Mouse (Mus musculus) 416B (cell line): ENCODE results near the gene Best3.
A peak's percentile ranks its signal among the peaks of the same experiment; 100 is the strongest.
"Not testable (repeated sequence)": the region's sequence is repeated elsewhere in the genome, so short reads cannot be mapped to it uniquely, and the experiment has no call there.

Experiments used
- DNase-seq: peaks from one replicate; pipeline ENCODE4 v3.0.0; 2011; ENCODE audit warnings: low read depth

Best3 gene

DNA sequence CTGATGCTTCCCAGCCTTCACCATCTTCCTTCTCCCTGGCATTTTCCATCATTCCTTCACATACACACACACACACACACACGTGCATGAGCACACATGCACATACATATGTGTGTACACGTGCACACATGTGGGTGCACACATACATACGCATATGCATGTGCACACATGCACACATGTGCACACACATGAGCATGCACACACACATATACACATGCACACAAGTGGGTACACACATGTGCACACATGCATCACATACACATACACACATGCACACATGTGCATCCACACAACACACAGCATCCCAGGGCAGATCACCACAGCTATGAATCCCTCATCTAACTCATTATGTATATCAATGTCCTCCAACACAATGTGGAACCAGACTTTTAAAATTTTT is 45.0 kb downstream of the Best3 start:
- no peak for DNase-seq

GRCm38 (mm10) chr10:117033785-117034184 is 47.7 kb downstream of the Best3 start:
- DNase-seq = peak; percentile 85

GRCm38 (mm10) chr10:117040355-117040754 is 54.2 kb downstream of the Best3 start:
- DNase-seq = peak; percentile 80

DNA sequence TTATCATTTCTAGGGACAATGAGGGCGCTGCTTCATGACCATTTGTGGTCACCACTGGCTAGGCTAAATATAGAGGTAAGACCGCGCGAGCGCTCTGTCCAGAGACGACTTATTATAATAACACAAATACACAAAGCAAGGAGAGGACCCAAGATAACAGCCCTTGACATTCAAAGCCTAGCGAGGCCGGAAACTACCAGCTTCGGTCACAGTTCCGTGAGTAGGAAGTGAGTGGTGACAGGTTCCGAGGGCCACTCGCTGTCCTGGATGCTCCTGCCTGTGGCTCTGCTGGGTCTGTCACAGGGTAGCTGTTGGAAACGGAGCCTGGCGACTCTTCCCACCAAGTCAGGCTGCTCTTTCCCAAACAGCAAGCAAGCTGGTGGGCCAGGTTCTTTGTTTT is 56.2 kb downstream of the Best3 start:
- peak; percentile 38 for DNase-seq

DNA sequence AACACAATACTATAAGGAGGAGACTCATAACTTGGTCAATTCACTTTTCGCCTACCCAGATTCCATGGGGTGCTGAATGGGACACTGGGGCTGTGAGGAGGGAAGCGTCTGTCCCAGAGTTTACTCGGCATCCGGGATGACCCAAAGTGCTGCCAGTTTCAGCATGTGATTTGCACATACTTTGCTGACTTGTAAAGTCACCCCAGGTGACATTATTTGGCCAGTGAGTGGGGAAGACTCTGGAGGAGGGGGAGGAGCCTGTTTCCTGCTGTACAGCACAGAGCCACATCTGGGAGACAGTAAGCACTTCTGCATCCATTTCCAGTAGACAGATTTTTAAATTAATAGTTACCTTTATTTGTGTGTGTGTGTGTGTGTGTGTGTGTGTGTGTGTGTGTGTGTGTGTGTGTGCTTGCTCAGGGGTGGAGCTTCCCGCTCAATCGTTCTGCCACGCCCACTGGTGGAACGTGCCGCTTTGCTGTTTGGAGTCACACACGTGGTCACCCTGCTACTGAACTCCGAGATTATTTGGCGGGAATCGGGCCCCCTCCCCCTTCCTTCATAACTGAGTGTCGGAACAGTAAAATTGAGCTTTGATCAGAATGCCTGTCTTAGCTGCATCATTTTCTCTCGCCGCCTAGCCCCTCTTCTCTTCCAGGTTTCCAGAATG is 57.5 kb downstream of the Best3 start:
- DNase-seq = not testable (repeated sequence)

- DNase-seq = no peak
Measured at GRCm38 (mm10) chr10:117045175-117046056, 59.3 kb downstream of the Best3 start, which contains the start of gene Lrrc10. Gene Lrrc10, plus strand, starts transcription at chr10:117045341.

GRCm38 (mm10) chr10:117049253-117049652 is 63.1 kb downstream of the Best3 start:
- no peak for DNase-seq

GRCm38 (mm10) chr10:117049961-117050597 is 64.0 kb downstream of the Best3 start:
- peak; percentile 33 for DNase-seq

DNA sequence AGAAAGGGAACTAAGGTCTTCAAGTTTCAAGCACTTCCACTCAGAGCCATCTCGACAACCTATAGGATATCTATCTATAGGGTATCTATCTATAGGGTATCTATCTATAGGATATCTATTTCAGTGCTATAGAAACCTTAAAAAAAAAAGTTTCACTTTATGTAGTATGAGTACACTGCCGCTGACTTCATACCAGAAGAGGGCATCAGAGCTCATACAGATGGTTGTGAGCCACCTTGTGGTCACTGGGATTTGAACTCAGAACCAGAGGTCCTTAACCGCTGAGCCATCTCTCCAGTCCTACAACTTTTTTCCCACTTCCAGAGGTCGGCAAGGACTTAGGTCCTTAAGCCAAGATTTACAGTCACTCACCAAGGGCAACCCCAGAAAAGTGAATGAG is 69.6 kb downstream of the Best3 start:
- no peak for DNase-seq

- DNase-seq = no peak
Measured at GRCm38 (mm10) chr10:117062894-117063253, 76.8 kb downstream of the Best3 start.

- DNase-seq = peak; percentile 97
Measured at GRCm38 (mm10) chr10:117063254-117064021, 77.3 kb downstream of the Best3 start, which contains the start of gene Cct2. Gene Cct2, minus strand, starts transcription at chr10:117063814.

DNA sequence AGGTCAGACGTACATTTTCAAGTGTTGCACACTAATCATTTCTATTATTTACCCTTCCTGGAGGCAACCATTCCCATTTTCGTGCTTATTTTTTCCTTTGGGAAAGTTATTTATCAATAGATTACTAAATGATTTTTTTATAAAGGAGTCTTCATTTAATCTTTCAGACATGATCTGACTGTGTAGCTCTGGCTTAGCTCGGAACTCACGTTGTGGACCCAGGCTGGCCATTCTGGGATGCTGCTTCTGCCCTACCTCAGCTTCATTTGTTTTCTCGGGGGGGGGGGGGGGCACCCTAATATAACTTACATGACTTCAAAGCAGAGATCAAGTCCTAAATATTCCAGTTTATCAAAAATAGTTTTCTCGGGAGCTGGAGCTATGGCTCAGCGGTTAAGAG is 78.0 kb downstream of the Best3 start:
- no peak for DNase-seq

DNA sequence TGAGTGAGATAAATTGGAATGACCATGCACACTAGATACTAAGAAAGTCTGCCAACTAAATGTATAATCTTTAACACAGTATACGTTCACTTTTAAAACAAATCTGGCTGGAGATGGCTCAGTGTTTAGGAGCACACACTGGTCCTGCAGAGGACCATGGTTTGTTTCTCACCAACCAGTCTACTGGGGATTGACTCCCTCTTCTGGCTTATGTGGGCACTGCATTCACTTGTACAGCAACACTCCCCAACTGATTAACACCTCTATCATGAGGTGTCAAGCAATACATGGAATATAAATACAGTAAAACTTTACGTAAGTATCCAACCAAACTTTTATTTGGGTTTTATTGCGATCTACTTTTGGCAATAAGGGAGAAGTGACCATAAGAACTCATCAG is 83.0 kb downstream of the Best3 start:
- no peak for DNase-seq

DNA sequence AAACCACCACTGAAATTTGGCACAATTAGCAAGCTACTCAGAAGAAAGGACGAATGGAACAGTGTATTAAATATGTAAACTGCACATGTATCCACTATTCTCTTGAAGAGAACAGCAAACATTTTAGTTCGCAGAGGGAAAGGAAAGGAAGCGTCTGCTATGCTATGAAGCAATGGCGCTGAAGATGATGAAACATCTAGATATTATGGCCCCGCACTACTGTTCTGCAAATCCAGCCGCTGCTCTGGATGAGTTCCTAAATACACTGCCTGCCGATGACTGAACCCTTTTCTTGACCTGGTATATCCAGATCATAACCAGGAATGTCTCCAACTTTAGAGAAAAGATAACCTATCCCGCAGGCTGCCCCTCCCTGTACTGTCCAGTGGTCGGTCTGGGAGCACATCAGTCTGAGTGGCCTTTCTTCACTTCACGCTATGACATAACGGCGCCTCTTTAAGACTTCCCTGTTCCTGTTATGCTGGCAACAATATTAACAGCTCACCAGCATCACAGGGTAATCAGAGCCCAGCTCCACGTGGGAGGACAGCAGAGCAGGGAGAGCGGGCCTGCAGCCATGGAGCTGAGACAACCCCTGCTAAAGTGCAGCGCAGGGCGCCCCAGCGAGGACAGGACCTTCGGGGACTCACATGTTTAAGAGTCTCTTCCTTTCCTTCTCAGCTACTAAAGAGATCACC is 86.2 kb downstream of the Best3 start:
- peak; percentile 18 for DNase-seq

GRCm38 (mm10) chr10:117073176-117073575 is 87.1 kb downstream of the Best3 start:
- DNase-seq = no peak
